Mouse (Mus musculus) liver, adult 2 months (tissue): ENCODE measurements around the gene Zbtb25.

Source experiments
- CTCF ChIP-seq: fragments of 200-500 bp; IDR thresholded peaks from 2 replicates; pipeline ENCODE4 v1.5.1; 2011; ENCODE audit warnings: low read depth, low read length, control low read depth
- POLR2A ChIP-seq: fragments of 200-500 bp; IDR thresholded peaks from 2 replicates; pipeline ENCODE4 v1.6.1; 2011; ENCODE audit warnings: low read length, control low read depth; ENCODE audit not compliant: insufficient read depth; ENCODE audit errors: extremely low read depth

- TF ChIP-seq CTCF (no peak), POLR2A (no peak)
These were observed 6.1 kb upstream of the Zbtb25 start for GRCm38 (mm10) chr12:76375506-76375905.
